Mouse (Mus musculus): ENCODE results near the gene Wdtc1.

GRCm38 (mm10) chr4:133265759-133266158, 87.5 kb downstream of the Wdtc1 start:
- TF ChIP-seq POLR2A (IDR thresholded peaks at IDR 0.05; ENCODE audit: borderline replicate concordance, extremely low read depth, low read depth, low read length) (no peak), CTCF (IDR thresholded peaks at IDR 0.05; ENCODE audit: insufficient read depth, low read length) (no peak)
